Mouse (Mus musculus) forebrain, postnatal 0 days (tissue): ENCODE results near the gene Med29. TPM values are rescaled to one million over a fixed set of nuclear protein-coding genes. Genes with fewer than 3 reads are reported as not detected.
A peak's percentile ranks its signal among the peaks of the same experiment; 100 is the strongest.

Experiments
- ATAC-seq: fragments of 200-750 bp; cut with Nextera tagmentation; 2 replicates; pipeline ENCODE4 v1.8.0; 2017; ENCODE audit warnings: mild to moderate bottlenecking, moderate library complexity
- DNase-seq: peaks from one replicate; pipeline ENCODE4 v3.0.0-alpha.2; 2015
- H3K27ac ChIP-seq: fragments of 300-500 bp; sonication (generic); 2 replicates; pipeline ENCODE4 v1.5.1; 2014; ENCODE audit warnings: low read depth, mild to moderate bottlenecking, antibody characterized with exemption, low read length, moderate library complexity, mixed read lengths
- H3K27me3 ChIP-seq: fragments of 300-500 bp; sonication (generic); 2 replicates; pipeline ENCODE4 v1.6.1; 2014; ENCODE audit warnings: mild to moderate bottlenecking, low read length, mixed read lengths; ENCODE audit not compliant: insufficient read depth
- H3K36me3 ChIP-seq: fragments of 300-500 bp; sonication (generic); 2 replicates; pipeline ENCODE4 v1.6.1; 2014; ENCODE audit warnings: mild to moderate bottlenecking, moderate library complexity; ENCODE audit not compliant: insufficient read depth
- H3K4me1 ChIP-seq: fragments of 300-500 bp; sonication (generic); 2 replicates; pipeline ENCODE4 v1.6.1; 2014; ENCODE audit warnings: antibody characterized with exemption; ENCODE audit not compliant: insufficient read depth
- H3K4me2 ChIP-seq: fragments of 300-500 bp; sonication (generic); 2 replicates; pipeline ENCODE4 v1.6.1; 2014; ENCODE audit warnings: low read depth, mild to moderate bottlenecking, moderate library complexity
- H3K4me3 ChIP-seq: fragments of 300-500 bp; sonication (generic); 2 replicates; pipeline ENCODE4 v1.5.1; 2014; ENCODE audit warnings: low read depth, low read length, mixed read lengths
- H3K9ac ChIP-seq: fragments of 300-500 bp; sonication (generic); 2 replicates; pipeline ENCODE4 v1.6.1; 2014; ENCODE audit warnings: mild to moderate bottlenecking
- H3K9me3 ChIP-seq: fragments of 300-500 bp; sonication (generic); 2 replicates; pipeline ENCODE4 v1.6.1; 2016; ENCODE audit warnings: low read length
- CTCF ChIP-seq: sonication (generic); IDR thresholded peaks from 2 replicates; pipeline ENCODE4 v1.5.1; 2016; ENCODE audit warnings: antibody characterized with exemption, control low read depth, low read depth
- WGBS: fragments of 180-500 bp; shearing (Covaris S2); extraction: QIAGEN DNeasy Blood & Tissue Kit; methylation state at CpG from one replicate; pipeline ENCODE4 v1.1.7; 2014; 5-methylcytosine and 5-hydroxymethylcytosine counted together
- polyA plus RNA-seq: library from polyadenylated mRNA; unstranded; fragments of >200 nt; fragmentation: Nextera tagmentation; extraction: Ambion mirVana; gene quantifications from 2 replicates; pipeline ENCODE4 v1.2.1, GENCODE M21; 2015
- total RNA-seq: library from RNA; depleted of rRNA; stranded (reverse); fragments of >200 nt; gene quantifications from 2 replicates; pipeline ENCODE4 v1.2.3, GENCODE M21; 2014; rRNA removed

Med29 gene
- total and polyA plus RNA-seq, 2 experiments from 2014 or later = 35.1 to 39.2 TPM

DNA sequence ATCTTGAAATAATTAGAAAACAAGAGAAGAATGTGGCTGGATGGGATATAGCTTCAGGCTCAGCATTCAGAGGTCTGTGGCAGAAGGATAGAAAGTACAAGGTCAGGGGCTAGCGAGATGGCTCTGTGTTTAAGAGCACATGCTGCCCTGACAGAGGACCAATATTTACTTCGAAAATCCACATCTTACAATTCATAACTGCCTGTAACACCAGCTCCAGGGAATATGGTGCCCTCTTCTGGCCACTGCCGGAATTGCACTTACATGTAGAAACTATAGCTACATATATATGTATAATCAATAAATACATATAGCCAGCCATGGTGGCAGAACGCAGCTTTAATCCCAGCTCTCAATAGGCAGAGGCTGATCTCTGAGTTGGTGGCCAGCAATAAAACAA, 47.9 kb downstream of the Med29 start:
- no peak overlapping the region for H3K4me3 ChIP-seq
- H3K9ac ChIP-seq = no peak overlapping the region
- H3K9me3 ChIP-seq = no peaks in the 10 kb centered on the region
- TF ChIP-seq CTCF = peak; percentile 89
- H3K4me1 ChIP-seq = peaks cover 2% of the 10 kb centered on the region; the same call in 1 of the 2 replicates
- H3K36me3 ChIP-seq = no peaks in the 10 kb centered on the region
- H3K4me2 ChIP-seq = no peak overlapping the region
- WGBS = 4% methylated on average over 4 of the region's 4 CpGs
- ATAC-seq (peak; percentile 66; the same call in 1 of the 2 replicates), DNase-seq (peak; percentile 83)
- H3K27ac ChIP-seq = no peak overlapping the region
- no peaks in the 10 kb centered on the region for H3K27me3 ChIP-seq

DNA sequence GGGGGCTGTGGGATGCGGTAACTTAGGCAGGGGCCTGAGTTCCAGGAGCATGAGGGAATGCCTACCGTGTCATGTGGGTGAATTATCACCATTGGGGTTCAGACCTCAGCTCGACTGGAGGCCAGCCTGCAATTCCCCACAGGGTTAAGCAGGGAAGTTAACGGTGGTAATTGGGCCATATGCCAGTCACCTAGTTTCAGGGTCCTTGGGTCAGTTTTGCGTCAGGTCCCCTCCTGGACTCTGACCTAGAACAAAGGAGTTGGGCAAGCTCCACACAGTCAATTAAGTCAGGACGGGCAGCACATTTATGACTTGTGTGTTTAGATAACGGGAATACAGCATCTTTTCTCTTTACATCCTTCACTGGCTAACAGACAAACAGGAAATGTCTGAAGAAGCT, 51.1 kb downstream of the Med29 start:
- Histone ChIP-seq H3K27me3 (no peaks in the 10 kb centered on the region), H3K9me3 (no peaks in the 10 kb centered on the region), H3K4me3 (no peak overlapping the region), H3K36me3 (no peaks in the 10 kb centered on the region), H3K4me1 (peaks cover 2% of the 10 kb centered on the region; the same call in 1 of the 2 replicates), H3K9ac (no peak overlapping the region), H3K4me2 (no peak overlapping the region), H3K27ac (no peak overlapping the region)
- WGBS = 57% methylated on average over 7 of the region's 7 CpGs
- ATAC-seq (no peak), DNase-seq (no peak)
- TF ChIP-seq CTCF = no peak

DNA sequence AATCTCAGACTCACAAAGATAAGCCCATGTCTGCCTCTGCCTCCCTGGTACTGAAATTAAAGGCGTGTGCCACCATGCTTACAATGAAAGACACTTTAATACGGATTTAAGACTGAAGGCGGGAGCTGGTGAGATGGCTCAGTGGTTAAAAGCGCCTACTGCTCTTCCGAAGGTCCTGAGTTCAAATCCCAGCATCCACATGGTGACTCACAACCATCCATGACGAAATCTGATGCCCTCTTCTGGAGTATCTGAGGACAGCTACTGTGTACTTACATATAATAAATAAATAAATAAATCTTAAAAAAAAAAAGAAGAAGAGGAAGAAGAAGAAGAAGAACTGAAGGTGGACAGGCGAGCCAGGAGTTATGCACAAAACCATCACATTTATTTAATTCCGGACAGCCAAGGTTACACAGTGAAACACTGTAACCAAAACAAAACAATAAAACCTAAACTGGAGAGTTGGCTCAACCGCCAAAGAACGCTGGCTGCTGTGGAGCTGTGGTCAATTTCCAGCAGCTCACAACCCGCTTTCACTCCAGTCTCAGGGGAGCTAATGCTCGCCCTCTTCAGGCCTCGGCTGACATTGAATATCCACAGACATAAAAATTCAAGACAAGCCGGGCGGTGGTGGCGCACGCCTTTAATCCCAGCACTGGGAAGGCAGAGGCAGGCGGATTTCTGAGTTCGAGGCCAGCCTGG, 53.1 kb downstream of the Med29 start:
- Histone ChIP-seq H3K4me2 (peak overlapping the region; percentile 62), H3K9me3 (no peaks in the 10 kb centered on the region), H3K27ac (peak overlapping the region; percentile 77), H3K4me3 (peak overlapping the region; percentile 92), H3K4me1 (peaks cover 2% of the 10 kb centered on the region; the same call in 1 of the 2 replicates), H3K27me3 (no peaks in the 10 kb centered on the region), H3K9ac (peak overlapping the region; percentile 50), H3K36me3 (no peaks in the 10 kb centered on the region)
- ATAC-seq (no peak), DNase-seq (peak; percentile 12)
- peak; percentile 33; the same call in 1 of the 2 replicates for TF ChIP-seq CTCF
- 79% methylated on average over 19 of the region's 19 CpGs for WGBS

DNA sequence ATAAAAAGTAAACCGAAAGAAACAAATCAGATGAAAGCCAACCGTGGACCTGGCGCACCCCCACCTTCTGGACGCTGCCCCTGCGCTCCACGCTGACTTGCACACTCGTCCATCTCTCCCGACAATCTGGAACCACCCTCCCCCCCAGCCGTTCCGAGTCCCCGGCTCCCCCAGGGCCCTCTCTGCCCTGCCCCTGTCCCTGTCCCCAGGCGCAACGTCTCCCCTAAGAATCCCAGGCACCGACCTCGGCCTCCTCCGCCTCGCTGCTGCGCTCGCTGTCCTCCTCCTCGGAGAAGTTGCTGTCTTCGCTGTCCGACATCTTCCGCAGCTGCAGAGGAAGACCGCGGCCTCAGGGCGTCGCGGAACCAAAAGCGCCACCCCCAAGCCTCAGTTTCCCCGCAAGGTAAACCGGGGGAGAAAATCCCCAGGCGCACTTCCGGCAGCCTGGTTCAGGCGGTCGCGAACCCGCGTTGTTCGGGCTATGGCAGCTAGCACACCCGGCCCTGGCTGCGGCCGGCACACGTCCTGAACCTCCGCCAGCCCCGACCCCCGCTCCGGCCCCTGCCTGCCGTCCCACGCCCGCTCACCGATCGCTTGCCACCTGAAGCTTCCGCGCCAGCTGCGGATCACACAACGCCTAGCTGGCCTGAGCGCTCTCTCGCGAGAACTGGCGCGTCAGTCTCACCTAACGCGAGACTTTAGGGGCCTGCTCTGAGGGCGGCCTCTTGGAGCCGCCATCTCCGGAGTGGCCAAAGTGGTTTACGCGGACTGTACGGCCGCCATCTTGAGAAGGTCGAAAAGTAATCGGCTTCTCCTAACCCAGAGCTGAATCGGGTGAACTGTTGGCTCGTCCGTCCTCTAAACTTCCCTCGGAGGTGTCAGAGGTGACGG, 54.2 kb downstream of the Med29 start, which contains the start of gene Supt5:
TSS of gene Supt5 (minus strand) at position 639 of the 891 bp plus-strand sequence.
- H3K4me2 ChIP-seq = peak within 1 kb of the TSS; percentile 62
- peak; percentile 100 for ATAC-seq
- WGBS = 1% methylated on average over 77 of the region's 77 CpGs
- H3K27ac ChIP-seq = peak within 1 kb of the TSS; percentile 90
- H3K27me3 ChIP-seq = no peaks in the 10 kb centered on the region
- peaks cover 2% of the 10 kb centered on the region; the same call in 1 of the 2 replicates for H3K4me1 ChIP-seq
- TF ChIP-seq CTCF = 0 out of 2 replicates have a peak, but pooled peaks have one; percentile 17
- H3K36me3 ChIP-seq = no peaks in the 10 kb centered on the region
- peak within 1 kb of the TSS; percentile 92 for H3K4me3 ChIP-seq
- H3K9me3 ChIP-seq = no peaks in the 10 kb centered on the region
- DNase-seq = peak; percentile 98
- peak within 1 kb of the TSS; percentile 86 for H3K9ac ChIP-seq

Other genes with a start within 250 kb of the Med29 start
- 40.4 and 49.5 TPM in 2 replicates for gene Fbl, start 223.0 kb downstream of the Med29 start, total RNA-seq
- 86.3 and 91.3 TPM in 2 replicates for gene Fbl, start 223.0 kb downstream of the Med29 start, polyA plus RNA-seq
- 21.0 and 23.3 TPM in 2 replicates for gene Dyrk1b, start 213.2 kb downstream of the Med29 start, total RNA-seq
- 5.5 and 7.4 TPM in 2 replicates for gene Dyrk1b, start 213.2 kb downstream of the Med29 start, polyA plus RNA-seq
- gene Eid2, start 124.8 kb downstream of the Med29 start, total RNA-seq = 91.2 and 101 TPM in 2 replicates
- 26.7 and 28.3 TPM in 2 replicates for gene Eid2, start 124.8 kb downstream of the Med29 start, polyA plus RNA-seq
- 44.0 and 45.1 TPM in 2 replicates for gene Eid2b, start 115.0 kb downstream of the Med29 start, total RNA-seq
- 49.0 and 53.6 TPM in 2 replicates for gene Eid2b, start 115.0 kb downstream of the Med29 start, polyA plus RNA-seq
- 0.62 and 0.71 TPM in 2 replicates for gene Selenov, start 101.5 kb downstream of the Med29 start, total RNA-seq
- 1.3 and 2.1 TPM in 2 replicates for gene Selenov, start 101.5 kb downstream of the Med29 start, polyA plus RNA-seq
- 7.8 and 9.5 TPM in 2 replicates for gene Dll3, start 90.5 kb downstream of the Med29 start, total RNA-seq
- 10.9 and 11.1 TPM in 2 replicates for gene Dll3, start 90.5 kb downstream of the Med29 start, polyA plus RNA-seq
- 60.6 and 64.0 TPM in 2 replicates for gene Timm50, start 80.6 kb downstream of the Med29 start, total RNA-seq
- gene Timm50, start 80.6 kb downstream of the Med29 start, polyA plus RNA-seq = 116 and 140 TPM in 2 replicates
- gene Supt5, start 54.0 kb downstream of the Med29 start, total RNA-seq = 88.4 and 111 TPM in 2 replicates
- gene Supt5, start 54.0 kb downstream of the Med29 start, polyA plus RNA-seq = 65.2 and 83.3 TPM in 2 replicates
- 205 and 300 TPM in 2 replicates for gene Rps16, start 42.1 kb downstream of the Med29 start, total RNA-seq
- 595 and 769 TPM in 2 replicates for gene Rps16, start 42.1 kb downstream of the Med29 start, polyA plus RNA-seq
- 20.3 and 25.7 TPM in 2 replicates for gene Plekhg2, start 20.1 kb downstream of the Med29 start, total RNA-seq
- 9.0 and 11.4 TPM in 2 replicates for gene Plekhg2, start 20.1 kb downstream of the Med29 start, polyA plus RNA-seq
- gene Zfp36, start 12.5 kb downstream of the Med29 start, total RNA-seq = 2.8 and 4.0 TPM in 2 replicates
- 2.3 and 3.8 TPM in 2 replicates for gene Zfp36, start 12.5 kb downstream of the Med29 start, polyA plus RNA-seq
- gene Paf1, start 243 bp upstream of the Med29 start, total RNA-seq = 74.8 and 80.5 TPM in 2 replicates
- 69.4 and 92.7 TPM in 2 replicates for gene Paf1, start 243 bp upstream of the Med29 start, polyA plus RNA-seq
- 2.6 and 3.8 TPM in 2 replicates for gene Gmfg, start 44.7 kb upstream of the Med29 start, total RNA-seq
- gene Gmfg, start 44.7 kb upstream of the Med29 start, polyA plus RNA-seq = 5.8 and 6.7 TPM in 2 replicates
- 57.7 and 88.3 TPM in 2 replicates for gene Lrfn1, start 59.3 kb upstream of the Med29 start, total RNA-seq
- gene Lrfn1, start 59.3 kb upstream of the Med29 start, polyA plus RNA-seq = 16.0 and 21.2 TPM in 2 replicates
- gene Ifnl2, start 117.7 kb upstream of the Med29 start, total RNA-seq = not detected in 2 replicates
- gene Ifnl2, start 117.7 kb upstream of the Med29 start, polyA plus RNA-seq = not detected in 2 replicates
- gene Ifnl3, start 130.1 kb upstream of the Med29 start, total RNA-seq = not detected in 2 replicates
- not detected in 2 replicates for gene Ifnl3, start 130.1 kb upstream of the Med29 start, polyA plus RNA-seq
- gene Sycn, start 148.2 kb upstream of the Med29 start, total RNA-seq = not detected in 2 replicates
- not detected in 2 replicates for gene Sycn, start 148.2 kb upstream of the Med29 start, polyA plus RNA-seq
- gene Nccrp1, start 154.5 kb upstream of the Med29 start, total RNA-seq = 0.10 and 0.15 TPM in 2 replicates
- gene Nccrp1, start 154.5 kb upstream of the Med29 start, polyA plus RNA-seq = 0.09 TPM in 1 of 2 replicates, not detected in the other
- 35.2 and 49.1 TPM in 2 replicates for gene Samd4b, start 205.4 kb upstream of the Med29 start, total RNA-seq
- gene Samd4b, start 205.4 kb upstream of the Med29 start, polyA plus RNA-seq = 21.4 and 23.3 TPM in 2 replicates
- gene Pak4, start 205.5 kb upstream of the Med29 start, total RNA-seq = 11.5 and 11.9 TPM in 2 replicates
- 7.4 and 11.5 TPM in 2 replicates for gene Pak4, start 205.5 kb upstream of the Med29 start, polyA plus RNA-seq
- gene Acp7, start 238.6 kb upstream of the Med29 start, total RNA-seq = 0.24 and 0.85 TPM in 2 replicates
- 0.12 and 0.50 TPM in 2 replicates for gene Acp7, start 238.6 kb upstream of the Med29 start, polyA plus RNA-seq